Mouse (Mus musculus): ENCODE results near the gene Cmya5. TPM values are rescaled to one million over a fixed set of nuclear protein-coding genes. Genes with fewer than 3 reads are reported as not detected.
"Not testable (repeated sequence)": the region's sequence is repeated elsewhere in the genome, so short reads cannot be mapped to it uniquely, and the experiment has no call there.

The Cmya5 gene
- polyA plus RNA-seq, 1 experiment from 2014 or later: 1.4 TPM

DNA sequence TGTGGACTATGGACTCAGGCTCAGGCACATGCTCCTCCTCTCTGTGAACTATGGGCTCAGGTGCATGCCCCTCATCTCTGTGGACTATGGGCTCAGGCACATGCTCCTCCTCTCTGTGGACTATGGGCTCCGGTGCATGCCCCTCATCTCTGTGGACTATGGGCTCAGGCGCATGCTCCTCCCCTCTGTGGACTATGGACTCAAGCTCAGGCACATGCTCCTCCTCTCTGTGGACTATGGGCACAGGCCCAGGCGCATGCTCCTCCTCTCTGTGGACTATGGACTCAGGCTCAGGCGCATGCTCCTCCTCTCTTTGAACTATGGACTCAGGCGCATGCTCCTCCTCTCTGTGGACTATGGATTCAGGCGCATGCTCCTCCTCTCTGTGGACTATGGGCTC lies 47.9 kb downstream of the Cmya5 start:
- Histone ChIP-seq H3K9me3 (no peaks in the 10 kb centered on the region), H3K4me1 (peaks cover 4% of the 10 kb centered on the region; the same call in 1 of the 2 replicates), H3K27ac (no peak overlapping the region), H3K4me3 (no peak overlapping the region), H3K36me3 (peaks cover 6% of the 10 kb centered on the region; the same call in 1 of the 2 replicates), H3K27me3 (ENCODE audit: insufficient read depth, poor library complexity, severe bottlenecking) (no peaks in the 10 kb centered on the region)
- no peak for DNase-seq (ENCODE audit: low spot score)
- 93% methylated on average over 6 of the region's 6 CpGs for WGBS

DNA sequence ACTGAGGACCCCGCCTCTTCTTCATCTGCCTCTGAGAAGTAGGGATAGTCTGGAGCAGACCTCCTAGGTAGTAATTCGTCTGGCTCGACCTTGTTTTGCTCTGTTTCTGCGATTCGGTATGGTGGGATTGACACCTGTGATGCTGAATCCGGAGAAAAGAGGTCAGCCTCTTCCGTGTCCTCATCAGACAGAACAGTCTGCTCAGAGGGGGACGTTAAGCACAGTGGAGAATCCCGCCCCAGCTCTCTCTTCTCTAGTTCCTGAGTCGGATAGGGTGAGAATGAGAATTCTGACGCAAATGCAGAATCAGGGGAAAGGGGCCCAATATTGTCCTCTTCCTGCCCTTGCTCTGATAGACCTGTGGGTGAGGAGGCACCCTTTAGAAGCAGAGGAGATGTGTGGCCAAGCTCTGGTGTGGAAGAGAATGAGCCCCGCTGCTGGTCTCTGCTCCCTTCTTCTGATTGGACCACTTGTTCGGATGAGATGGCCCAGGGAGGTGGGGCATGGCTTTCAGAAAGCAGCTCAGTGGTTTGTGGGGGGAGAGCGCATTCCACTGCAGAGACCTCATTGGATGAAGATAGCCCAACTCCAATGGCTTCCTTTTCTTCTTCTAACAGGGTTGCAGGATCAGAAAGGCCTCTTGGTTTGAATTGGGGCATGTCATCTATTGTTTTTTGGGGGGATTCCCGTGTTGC lies 49.3 kb downstream of the Cmya5 start:
- Histone ChIP-seq H3K36me3 (peaks cover 7% of the 10 kb centered on the region; the same call in 1 of the 2 replicates), H3K27me3 (ENCODE audit: insufficient read depth, poor library complexity, severe bottlenecking) (no peaks in the 10 kb centered on the region), H3K4me3 (no peak overlapping the region), H3K4me1 (peaks cover 4% of the 10 kb centered on the region; the same call in 1 of the 2 replicates), H3K9me3 (no peaks in the 10 kb centered on the region), H3K27ac (no peak overlapping the region)
- WGBS: 88% methylated on average over 15 of the region's 15 CpGs
- DNase-seq (ENCODE audit: low spot score): no peak

DNA sequence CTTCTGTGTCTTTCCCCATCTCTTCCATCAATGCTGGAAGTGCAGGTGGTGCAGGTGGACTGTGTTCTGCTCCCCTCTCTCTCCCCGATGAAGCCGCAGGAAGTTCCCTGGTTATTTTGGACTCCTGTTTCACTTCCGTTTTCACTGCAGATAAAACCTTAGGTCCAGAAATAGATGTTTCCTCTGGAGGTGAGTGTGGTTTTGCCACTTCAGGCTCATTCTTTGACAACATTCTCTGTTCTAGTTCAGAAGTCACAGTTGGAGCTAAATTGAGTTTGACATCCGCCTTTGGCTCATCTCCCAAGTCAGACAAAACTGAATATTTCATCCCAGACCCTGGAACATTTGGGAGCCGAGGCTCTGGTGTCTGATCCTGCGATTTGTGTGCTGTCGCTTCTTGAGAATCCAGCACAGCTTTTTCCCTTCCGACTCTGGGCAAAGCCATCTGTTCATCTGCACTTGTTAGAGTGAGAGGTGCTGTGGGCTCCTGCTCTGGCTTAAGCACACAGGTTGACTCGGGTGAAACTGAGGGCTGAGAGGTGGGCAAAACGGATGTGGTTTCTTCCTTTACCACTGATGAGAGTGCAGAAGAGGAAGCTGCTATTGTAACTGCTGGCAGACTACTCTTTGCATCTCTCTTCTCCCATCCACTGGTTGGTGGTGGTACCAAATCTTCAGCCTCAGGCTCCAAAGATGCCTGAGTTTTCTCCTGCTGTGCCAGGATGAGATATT lies 50.2 kb downstream of the Cmya5 start:
- no peak overlapping the region for H3K27ac ChIP-seq
- H3K4me1 ChIP-seq: peaks cover 4% of the 10 kb centered on the region; the same call in 1 of the 2 replicates
- no peaks in the 10 kb centered on the region for H3K27me3 ChIP-seq (ENCODE audit: insufficient read depth, poor library complexity, severe bottlenecking)
- no peak overlapping the region for H3K4me3 ChIP-seq
- peaks cover 7% of the 10 kb centered on the region; the same call in 1 of the 2 replicates for H3K36me3 ChIP-seq
- WGBS: 67% methylated on average over 10 of the region's 10 CpGs
- no peaks in the 10 kb centered on the region for H3K9me3 ChIP-seq
- DNase-seq (ENCODE audit: low spot score): no peak

- Histone ChIP-seq H3K36me3 (peaks cover 7% of the 10 kb centered on the region; the same call in 1 of the 2 replicates), H3K27ac (no peak overlapping the region), H3K4me1 (peaks cover 4% of the 10 kb centered on the region; the same call in 1 of the 2 replicates), H3K27me3 (ENCODE audit: insufficient read depth, poor library complexity, severe bottlenecking) (no peaks in the 10 kb centered on the region), H3K4me3 (no peak overlapping the region), H3K9me3 (no peaks in the 10 kb centered on the region)
- DNase-seq (ENCODE audit: low spot score): no peak
- 73% methylated on average over 5 of the region's 5 CpGs for WGBS
Observed at GRCm38 (mm10) chr13:93093697-93094096, 50.8 kb downstream of the Cmya5 start.

DNA sequence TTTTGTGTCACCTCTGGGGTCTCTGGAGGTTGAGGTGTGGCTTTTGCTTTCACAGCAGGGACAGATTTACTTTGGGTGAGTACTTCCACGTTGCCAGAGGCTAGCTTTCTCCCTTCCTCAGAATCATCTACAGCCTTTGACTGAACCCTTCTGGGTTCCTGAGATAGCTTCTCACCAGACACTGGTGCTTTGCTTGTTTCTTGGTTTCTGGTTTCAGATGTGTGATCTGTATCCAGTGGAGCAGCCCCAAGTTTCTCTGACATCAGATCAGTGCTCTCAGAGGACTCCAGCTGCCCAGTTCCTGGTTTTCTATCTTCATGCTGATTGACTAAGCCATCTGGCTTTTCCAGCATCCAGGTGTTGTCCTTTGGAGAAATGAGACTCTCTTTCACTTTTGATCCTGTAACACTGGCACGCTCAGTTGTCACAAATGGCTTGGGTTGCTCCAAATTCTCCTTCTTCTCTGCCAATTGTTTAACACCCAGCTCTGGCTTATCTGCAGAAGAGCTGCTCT lies 51.6 kb downstream of the Cmya5 start:
- H3K27me3 ChIP-seq (ENCODE audit: insufficient read depth, poor library complexity, severe bottlenecking): no peaks in the 10 kb centered on the region
- peaks cover 4% of the 10 kb centered on the region; the same call in 1 of the 2 replicates for H3K4me1 ChIP-seq
- H3K9me3 ChIP-seq: no peaks in the 10 kb centered on the region
- H3K4me3 ChIP-seq: no peak overlapping the region
- 62% methylated on average over 2 of the region's 2 CpGs for WGBS
- no peak overlapping the region for H3K27ac ChIP-seq
- DNase-seq (ENCODE audit: low spot score): no peak
- peaks cover 7% of the 10 kb centered on the region; the same call in 1 of the 2 replicates for H3K36me3 ChIP-seq

DNA sequence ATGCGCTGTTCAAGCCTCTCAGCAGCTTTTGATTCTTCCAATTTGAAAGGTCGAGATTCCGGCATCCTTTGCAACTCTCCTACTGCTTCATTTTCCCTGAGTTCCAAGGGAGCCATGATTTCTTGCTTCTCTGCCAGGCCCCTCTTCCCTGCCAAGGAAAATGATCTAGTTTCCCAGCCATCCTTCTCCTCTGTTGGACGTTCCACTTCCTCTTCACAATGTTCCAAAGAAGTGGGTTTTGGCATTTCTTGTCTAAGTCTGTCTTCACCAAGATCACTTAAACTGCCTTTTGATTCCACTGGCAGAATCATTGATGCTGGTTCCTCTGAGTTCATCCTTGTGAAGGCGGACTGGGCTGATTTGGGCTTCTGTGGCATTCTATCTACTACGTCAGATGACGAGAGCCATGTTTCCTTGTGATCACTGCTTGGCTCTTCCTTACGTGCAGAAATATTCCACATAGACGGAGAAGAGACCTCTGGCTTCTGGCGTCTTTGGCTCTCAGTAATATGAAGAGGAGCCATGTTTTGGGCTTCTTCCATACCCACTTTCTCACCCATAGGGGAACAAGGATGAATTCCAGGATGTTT lies 52.6 kb downstream of the Cmya5 start:
- H3K27ac ChIP-seq: no peak overlapping the region
- WGBS: 86% methylated on average over 10 of the region's 10 CpGs
- peaks cover 7% of the 10 kb centered on the region; the same call in 1 of the 2 replicates for H3K36me3 ChIP-seq

GRCm38 (mm10) chr13:93091176-93091575 lies 53.3 kb downstream of the Cmya5 start:
- H3K36me3 ChIP-seq: peaks cover 2% of the 10 kb centered on the region; the same call in 1 of the 2 replicates
- no peak for DNase-seq (ENCODE audit: low spot score)

More for the DNA sequence above, 52.6 kb downstream of the Cmya5 start:
- no peaks in the 10 kb centered on the region for H3K9me3 ChIP-seq
- H3K27me3 ChIP-seq (ENCODE audit: insufficient read depth, poor library complexity, severe bottlenecking): no peaks in the 10 kb centered on the region
- H3K4me1 ChIP-seq: peaks cover 4% of the 10 kb centered on the region; the same call in 1 of the 2 replicates
- no peak for DNase-seq (ENCODE audit: low spot score)
- H3K4me3 ChIP-seq: no peak overlapping the region

GRCm38 (mm10) chr13:93089481-93089880 lies 55.0 kb downstream of the Cmya5 start:
- no peaks in the 10 kb centered on the region for H3K27me3 ChIP-seq (ENCODE audit: insufficient read depth, poor library complexity, severe bottlenecking)
- no peak overlapping the region for H3K4me3 ChIP-seq
- 77% methylated on average over 5 of the region's 5 CpGs for WGBS
- no peaks in the 10 kb centered on the region for H3K9me3 ChIP-seq
- no peak overlapping the region for H3K27ac ChIP-seq
- 0 out of 2 replicates have a peak, but pooled peaks cover 2% of the 10 kb centered on the region for H3K36me3 ChIP-seq
- no peak for DNase-seq (ENCODE audit: low spot score)
- peaks cover 3% of the 10 kb centered on the region; the same call in 1 of the 2 replicates for H3K4me1 ChIP-seq

More at GRCm38 (mm10) chr13:93091176-93091575, 53.3 kb downstream of the Cmya5 start:
- no peak overlapping the region for H3K4me3 ChIP-seq
- no peaks in the 10 kb centered on the region for H3K27me3 ChIP-seq (ENCODE audit: insufficient read depth, poor library complexity, severe bottlenecking)
- peaks cover 4% of the 10 kb centered on the region; the same call in 1 of the 2 replicates for H3K4me1 ChIP-seq
- H3K27ac ChIP-seq: no peak overlapping the region
- WGBS: 83% methylated on average over 9 of the region's 9 CpGs
- H3K9me3 ChIP-seq: no peaks in the 10 kb centered on the region

DNA sequence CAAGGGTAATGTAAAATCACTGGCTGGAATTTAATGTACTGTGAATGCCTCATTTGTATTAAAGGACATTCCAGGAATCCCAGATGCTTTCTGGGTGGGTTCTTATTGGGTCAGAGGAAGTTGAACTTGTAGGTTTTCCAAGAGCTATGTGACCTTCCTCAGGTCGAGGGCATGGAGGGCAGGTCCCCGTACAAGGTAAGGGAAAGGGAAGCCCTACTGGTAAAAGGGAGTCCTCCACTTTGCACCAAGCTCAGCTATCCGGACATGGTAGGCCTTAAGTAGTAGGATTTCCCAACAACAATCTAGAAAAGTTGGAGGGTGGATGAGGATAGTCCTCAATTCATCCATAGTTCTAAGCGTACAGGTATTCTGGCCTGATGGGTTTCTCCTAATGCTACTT lies 58.8 kb downstream of the Cmya5 start:
- no peaks in the 10 kb centered on the region for H3K4me1 ChIP-seq

GRCm38 (mm10) chr13:93082324-93082723 lies 62.2 kb downstream of the Cmya5 start:
- DNase-seq (ENCODE audit: low spot score); H3K9me3 ChIP-seq; H3K4me1 ChIP-seq; H3K27ac ChIP-seq; H3K4me3 ChIP-seq; H3K36me3 ChIP-seq; H3K27me3 ChIP-seq (ENCODE audit: insufficient read depth, poor library complexity, severe bottlenecking): not testable (repeated sequence)
- 72% methylated on average over 1 of the region's 1 CpGs for WGBS

More for the DNA sequence above, 58.8 kb downstream of the Cmya5 start:
- Histone ChIP-seq H3K4me3 (no peak overlapping the region), H3K36me3 (no peaks in the 10 kb centered on the region), H3K9me3 (no peaks in the 10 kb centered on the region), H3K27me3 (ENCODE audit: insufficient read depth, poor library complexity, severe bottlenecking) (no peaks in the 10 kb centered on the region), H3K27ac (no peak overlapping the region)
- WGBS: 89% methylated on average over 4 of the region's 4 CpGs
- DNase-seq (ENCODE audit: low spot score): no peak

DNA sequence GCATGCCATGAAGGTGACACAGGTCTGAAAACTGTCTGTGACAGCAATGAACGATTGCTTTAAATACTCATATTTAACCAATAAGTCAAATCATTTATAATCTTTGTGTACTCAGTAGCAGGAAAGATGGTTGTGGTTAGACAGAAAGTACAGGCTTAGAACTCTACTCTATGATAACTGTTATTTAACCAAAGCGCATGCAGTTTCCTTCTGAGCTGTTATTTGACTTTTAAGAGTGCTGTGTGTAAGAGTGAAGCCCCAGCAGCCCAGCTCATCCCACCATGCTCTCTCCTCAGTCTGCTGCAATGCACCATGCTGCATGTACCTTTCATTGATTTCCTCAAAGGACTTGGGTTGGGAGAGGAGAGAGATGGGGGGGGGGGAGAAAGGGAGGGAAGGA lies 63.7 kb downstream of the Cmya5 start:
- peaks cover 8% of the 10 kb centered on the region; the same call in 1 of the 2 replicates for H3K36me3 ChIP-seq
- H3K27me3 ChIP-seq (ENCODE audit: insufficient read depth, poor library complexity, severe bottlenecking): no peaks in the 10 kb centered on the region
- no peak overlapping the region for H3K4me3 ChIP-seq
- 91% methylated on average over 2 of the region's 2 CpGs for WGBS
- H3K27ac ChIP-seq: no peak overlapping the region
- no peak for DNase-seq (ENCODE audit: low spot score)
- H3K9me3 ChIP-seq: no peaks in the 10 kb centered on the region; the same call in 1 of the 2 replicates
- no peaks in the 10 kb centered on the region for H3K4me1 ChIP-seq

- no peak for DNase-seq (ENCODE audit: low spot score)
- WGBS: 67% methylated on average over 17 of the region's 17 CpGs
- Histone ChIP-seq H3K36me3 (peaks cover 8% of the 10 kb centered on the region; the same call in 1 of the 2 replicates), H3K27ac (no peak overlapping the region), H3K4me3 (no peak overlapping the region), H3K9me3 (no peaks in the 10 kb centered on the region; the same call in 1 of the 2 replicates), H3K4me1 (peaks cover 14% of the 10 kb centered on the region; the same call in 1 of the 2 replicates), H3K27me3 (ENCODE audit: insufficient read depth, poor library complexity, severe bottlenecking) (no peaks in the 10 kb centered on the region)
Observed at GRCm38 (mm10) chr13:93074147-93074641, 70.3 kb downstream of the Cmya5 start.
